9 mouse cellular contexts compared by ENCODE assay signal in genomic region chr10:18602030-18602429, GRCm38 (mm10). TPM values are rescaled to one million over a fixed set of nuclear protein-coding genes. Genes with fewer than 3 reads are reported as not detected.
DNase-seq lines count a peak whose midpoint lies in the region; ATAC-seq lines count a peak whose summit lies in the region.
"Had no signal": no experiment of that assay in that cellular context is flagged by ENCODE, and none has a peak within 500 bp of the region (broad histone marks: within the 10 kb centered on the region; RNA-seq: fewer than 3 reads in every experiment).

No protein-coding gene starts in this region.

- no peaks in the 10 kb centered on the region for H3K36me3 ChIP-seq in hindbrain, embryonic 10.5 days
- peaks cover 4% of the 10 kb centered on the region; the same call in 1 of the 2 replicates for H3K36me3 ChIP-seq in hindbrain, embryonic 12.5 days
- no peaks in the 10 kb centered on the region for H3K36me3 ChIP-seq in forebrain, embryonic 11.5 days (ENCODE audit: control insufficient read depth, insufficient read depth, low read length)
- peaks cover 31% of the 10 kb centered on the region for H3K36me3 ChIP-seq in hindbrain, embryonic 15.5 days
- H3K36me3 ChIP-seq in midbrain, embryonic 12.5 days = no peaks in the 10 kb centered on the region

- 21% methylated on average over 4 of the region's 4 CpGs for WGBS in hindbrain, embryonic 10.5 days
- WGBS in hindbrain, embryonic 12.5 days = 16% methylated on average over 4 of the region's 4 CpGs
- WGBS in forebrain, embryonic 11.5 days = 31% methylated on average over 4 of the region's 4 CpGs
- 18% methylated on average over 4 of the region's 4 CpGs for WGBS in hindbrain, embryonic 15.5 days
- 21% methylated on average over 4 of the region's 4 CpGs for WGBS in midbrain, embryonic 12.5 days

- H3K9me3 ChIP-seq in hindbrain, embryonic 10.5 days = no peaks in the 10 kb centered on the region
- H3K9me3 ChIP-seq in hindbrain, embryonic 12.5 days (replicated peaks) = no peaks in the 10 kb centered on the region
- H3K9me3 ChIP-seq in forebrain, embryonic 11.5 days (ENCODE audit: control insufficient read depth, low read length) = no peaks in the 10 kb centered on the region
- no peaks in the 10 kb centered on the region for H3K9me3 ChIP-seq in hindbrain, embryonic 15.5 days
- no peaks in the 10 kb centered on the region for H3K9me3 ChIP-seq in midbrain, embryonic 12.5 days
- H3K9me3 ChIP-seq: neural tube, embryonic 12.5 days had no signal

- no peaks in the 10 kb centered on the region for H3K27me3 ChIP-seq in hindbrain, embryonic 10.5 days (ENCODE audit: insufficient read depth, poor library complexity, severe bottlenecking)
- no peaks in the 10 kb centered on the region for H3K27me3 ChIP-seq in hindbrain, embryonic 12.5 days
- H3K27me3 ChIP-seq in forebrain, embryonic 11.5 days (ENCODE audit: control insufficient read depth, insufficient read depth, low read length) = no peaks in the 10 kb centered on the region
- no peaks in the 10 kb centered on the region for H3K27me3 ChIP-seq in hindbrain, embryonic 15.5 days
- no peaks in the 10 kb centered on the region for H3K27me3 ChIP-seq in midbrain, embryonic 12.5 days
- H3K27me3 ChIP-seq: neural tube, embryonic 12.5 days had no signal

- no peak for ATAC-seq in hindbrain, embryonic 12.5 days (ENCODE audit: low FRiP score)
- ATAC-seq in forebrain, embryonic 11.5 days (replicated peaks; ENCODE audit: low FRiP score) = peak; percentile 61; the same call in 1 of the 2 replicates
- 0 out of 2 replicates have a peak, but pooled peaks have one; percentile 68 for ATAC-seq in hindbrain, embryonic 15.5 days (ENCODE audit: low FRiP score, low read depth)
- 0 out of 2 replicates have a peak, but pooled peaks have one; percentile 23 for ATAC-seq in midbrain, embryonic 12.5 days (ENCODE audit: low FRiP score, low read depth)

- H3K4me1 ChIP-seq in hindbrain, embryonic 10.5 days (replicated peaks) = peaks cover 13% of the 10 kb centered on the region
- no peaks in the 10 kb centered on the region for H3K4me1 ChIP-seq in hindbrain, embryonic 12.5 days
- H3K4me1 ChIP-seq in forebrain, embryonic 11.5 days (replicated peaks; ENCODE audit: control insufficient read depth, insufficient read depth, low read length) = no peaks in the 10 kb centered on the region
- no peaks in the 10 kb centered on the region for H3K4me1 ChIP-seq in hindbrain, embryonic 15.5 days (replicated peaks)
- H3K4me1 ChIP-seq in midbrain, embryonic 12.5 days = no peaks in the 10 kb centered on the region
- H3K4me1 ChIP-seq: neural tube, embryonic 12.5 days had no signal

- H3K4me2 ChIP-seq in hindbrain, embryonic 12.5 days (replicated peaks) = no peak overlapping the region
- H3K4me2 ChIP-seq in forebrain, embryonic 11.5 days (ENCODE audit: low read depth, low read length, severe bottlenecking) = no peak overlapping the region
- H3K4me2 ChIP-seq in hindbrain, embryonic 15.5 days = no peak overlapping the region
- H3K4me2 ChIP-seq in midbrain, embryonic 12.5 days (replicated peaks) = no peak overlapping the region
- H3K4me2 ChIP-seq: neural tube, embryonic 12.5 days had no signal

- no peak overlapping the region for H3K27ac ChIP-seq in hindbrain, embryonic 10.5 days
- no peak overlapping the region for H3K27ac ChIP-seq in hindbrain, embryonic 12.5 days
- H3K27ac ChIP-seq in forebrain, embryonic 11.5 days (ENCODE audit: low read depth, low read length) = no peak overlapping the region
- H3K27ac ChIP-seq in hindbrain, embryonic 15.5 days (replicated peaks) = no peak overlapping the region
- no peak overlapping the region for H3K27ac ChIP-seq in midbrain, embryonic 12.5 days (replicated peaks)
- H3K27ac ChIP-seq: neural tube, embryonic 12.5 days had no signal

- peak; percentile 75 for DNase-seq in hindbrain, embryonic 10.5 days (ENCODE audit: low spot score)
- DNase-seq in c-Kit-negative CD71-positive TER-119-positive erythroid progenitor cells, embryonic 14.5 days (ENCODE audit: low read depth, low spot score) = peak; percentile 2
- peak; percentile 80 for DNase-seq in forebrain, embryonic 11.5 days (ENCODE audit: low spot score)
- DNase-seq in left cerebral cortex, adult 8-10 months (ENCODE audit: low spot score in 2 of 2) = peak; percentile 43 to 54
- DNase-seq in spleen, postnatal 36 days (ENCODE audit: low spot score in 2 of 2) = peak; percentile 13 to 25

- H3K4me3 ChIP-seq in hindbrain, embryonic 10.5 days = no peak overlapping the region
- no peak overlapping the region for H3K4me3 ChIP-seq in hindbrain, embryonic 12.5 days
- no peak overlapping the region for H3K4me3 ChIP-seq in forebrain, embryonic 11.5 days (ENCODE audit: low read depth, low read length)
- no peak overlapping the region for H3K4me3 ChIP-seq in hindbrain, embryonic 15.5 days
- H3K4me3 ChIP-seq in midbrain, embryonic 12.5 days = no peak overlapping the region
- H3K4me3 ChIP-seq: neural tube, embryonic 12.5 days had no signal

- no peak overlapping the region for H3K9ac ChIP-seq in hindbrain, embryonic 12.5 days
- no peak overlapping the region for H3K9ac ChIP-seq in forebrain, embryonic 11.5 days (ENCODE audit: low read length)
- H3K9ac ChIP-seq in hindbrain, embryonic 15.5 days = no peak overlapping the region
- H3K9ac ChIP-seq in midbrain, embryonic 12.5 days (replicated peaks) = no peak overlapping the region
- H3K9ac ChIP-seq: neural tube, embryonic 12.5 days had no signal

RNA-seq across cellular contexts. Expression of gene Hebp2, which starts 56.2 kb away (rescaled TPM):
- polyA plus RNA-seq in hindbrain, embryonic 10.5 days (2016; fragmentation: Nextera tagmentation; extraction: Ambion mirVana) = 15.1 and 15.8 TPM in 2 replicates
- 15.4 and 15.5 TPM in 2 replicates for polyA plus RNA-seq in hindbrain, embryonic 12.5 days (2016; fragmentation: Nextera tagmentation; extraction: Ambion mirVana)
- 10.3 and 12.0 TPM in 2 replicates for polyA plus RNA-seq in forebrain, embryonic 11.5 days (2014; fragmentation: Nextera tagmentation; extraction: Ambion mirVana)
- polyA plus RNA-seq in hindbrain, embryonic 15.5 days (2015; fragmentation: Nextera tagmentation; extraction: Ambion mirVana) = 11.8 and 13.7 TPM in 2 replicates
- total RNA-seq in left cerebral cortex, adult 8-10 months (2022) = 1 to 10 TPM; 3.0 to 4.3 (median 4.1) TPM
- 9.8 and 10.4 TPM in 2 replicates for polyA plus RNA-seq in midbrain, embryonic 12.5 days (2016; fragmentation: Nextera tagmentation; extraction: Ambion mirVana)

Comparison
In these comparisons a context has a peak if more than half of its experiments do, and no peak if none do; other contexts are left out.
1. DNase-seq: peak in every context shown above with its lines; median percentile 80 in forebrain, embryonic 11.5 days; 75 in hindbrain, embryonic 10.5 days; 48 in left cerebral cortex, adult 8-10 months; 19 in spleen, postnatal 36 days; 2 in c-Kit-negative CD71-positive TER-119-positive erythroid progenitor cells, embryonic 14.5 days.